Mouse (Mus musculus): ENCODE data around the gene Stat5a.

GRCm38 (mm10) chr11:100816801-100817200 is 42.4 kb upstream of the Stat5a start:
- TF ChIP-seq TAL1 (conservative IDR thresholded peaks at IDR 0.05; ENCODE audit: low read depth, low read length) (no peak), CTCF (IDR thresholded peaks at IDR 0.05; ENCODE audit: low read depth, low read length) (no peak)

Data from G1E (cell line).